Mouse (Mus musculus): Measurements from ENCODE around the gene H2-M10.3. TPM values are rescaled to one million over a fixed set of nuclear protein-coding genes. Genes with fewer than 3 reads are reported as not detected.

Gene H2-M10.3
- polyA plus RNA-seq (2014; fragmentation: Illumina TruSeq; extraction: RNeasy Lipid Tissue Mini Kit (QIAGEN cat#74804); ENCODE audit: low read depth, low replicate concordance) = not detected

DNA sequence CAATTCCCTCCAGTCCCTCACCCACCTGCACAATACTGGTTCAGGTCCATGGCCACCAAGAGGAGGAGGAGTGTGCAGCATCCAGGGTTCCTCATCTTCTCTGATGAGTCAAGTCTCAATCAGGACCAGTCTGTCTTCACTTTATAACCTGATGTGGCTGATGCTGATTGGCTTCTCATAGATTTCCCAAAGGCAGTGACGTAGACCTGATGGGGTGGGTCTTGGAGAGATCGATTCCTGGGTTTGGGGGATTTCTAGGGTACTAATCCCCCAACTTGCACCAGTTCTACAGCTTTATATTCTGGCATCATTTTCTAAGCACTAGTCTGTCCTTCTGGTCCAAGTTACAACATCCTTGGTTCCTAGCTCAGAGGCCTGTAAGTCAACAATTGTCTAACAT is at the start of gene H2-M10.3:
Gene H2-M10.3, minus strand, starts transcription at position 101 of the 400 bp plus-strand sequence.

GRCm38 (mm10) chr17:36326055-36326454 is 42.2 kb downstream of the H2-M10.3 start, which contains the start of gene H2-M10.1:
Gene H2-M10.1 (minus strand): TSS chr17:36326155.

Other genes with a start within 250 kb of the H2-M10.3 start
- not detected for gene Gm19684, start 246.7 kb downstream of the H2-M10.3 start, polyA plus RNA-seq (2014; fragmentation: Illumina TruSeq; extraction: RNeasy Lipid Tissue Mini Kit (QIAGEN cat#74804); ENCODE audit: low read depth, low replicate concordance)
- not detected for gene Gm7030, start 239.0 kb downstream of the H2-M10.3 start, polyA plus RNA-seq (2014; fragmentation: Illumina TruSeq; extraction: RNeasy Lipid Tissue Mini Kit (QIAGEN cat#74804); ENCODE audit: low read depth, low replicate concordance)
- not detected for gene Gm8909, start 199.9 kb downstream of the H2-M10.3 start, polyA plus RNA-seq (2014; fragmentation: Illumina TruSeq; extraction: RNeasy Lipid Tissue Mini Kit (QIAGEN cat#74804); ENCODE audit: low read depth, low replicate concordance)
- not detected for gene H2-T3, start 178.1 kb downstream of the H2-M10.3 start, polyA plus RNA-seq (2014; fragmentation: Illumina TruSeq; extraction: RNeasy Lipid Tissue Mini Kit (QIAGEN cat#74804); ENCODE audit: low read depth, low replicate concordance)
- gene Rpp21, start 110.3 kb downstream of the H2-M10.3 start, polyA plus RNA-seq (2014; fragmentation: Illumina TruSeq; extraction: RNeasy Lipid Tissue Mini Kit (QIAGEN cat#74804); ENCODE audit: low read depth, low replicate concordance) = 49.0 TPM
- gene Trim39, start 96.2 kb downstream of the H2-M10.3 start, polyA plus RNA-seq (2014; fragmentation: Illumina TruSeq; extraction: RNeasy Lipid Tissue Mini Kit (QIAGEN cat#74804); ENCODE audit: low read depth, low replicate concordance) = 14.2 TPM
- not detected for gene H2-M10.2, start 81.9 kb downstream of the H2-M10.3 start, polyA plus RNA-seq (2014; fragmentation: Illumina TruSeq; extraction: RNeasy Lipid Tissue Mini Kit (QIAGEN cat#74804); ENCODE audit: low read depth, low replicate concordance)
- gene H2-M10.1, start 42.3 kb downstream of the H2-M10.3 start, polyA plus RNA-seq (2014; fragmentation: Illumina TruSeq; extraction: RNeasy Lipid Tissue Mini Kit (QIAGEN cat#74804); ENCODE audit: low read depth, low replicate concordance) = not detected
- gene H2-M10.4, start 93.9 kb upstream of the H2-M10.3 start, polyA plus RNA-seq (2014; fragmentation: Illumina TruSeq; extraction: RNeasy Lipid Tissue Mini Kit (QIAGEN cat#74804); ENCODE audit: low read depth, low replicate concordance) = not detected
- gene H2-M11, start 178.7 kb upstream of the H2-M10.3 start, polyA plus RNA-seq (2014; fragmentation: Illumina TruSeq; extraction: RNeasy Lipid Tissue Mini Kit (QIAGEN cat#74804); ENCODE audit: low read depth, low replicate concordance) = not detected